Mouse (Mus musculus) heart, adult 2 months (tissue): ENCODE data around the gene Net1.

Source experiments
- CTCF ChIP-seq: fragments of 200-600 bp; IDR thresholded peaks from 2 replicates; pipeline ENCODE4 v1.8.1; 2022; ENCODE audit warnings: antibody characterized with exemption, mild to moderate bottlenecking, moderate library complexity
- EP300 ChIP-seq: fragments of 200-500 bp; IDR thresholded peaks from 2 replicates; pipeline ENCODE4 v1.6.1; 2011; ENCODE audit warnings: low read depth, low read length, control low read depth; ENCODE audit not compliant: insufficient read depth

DNA sequence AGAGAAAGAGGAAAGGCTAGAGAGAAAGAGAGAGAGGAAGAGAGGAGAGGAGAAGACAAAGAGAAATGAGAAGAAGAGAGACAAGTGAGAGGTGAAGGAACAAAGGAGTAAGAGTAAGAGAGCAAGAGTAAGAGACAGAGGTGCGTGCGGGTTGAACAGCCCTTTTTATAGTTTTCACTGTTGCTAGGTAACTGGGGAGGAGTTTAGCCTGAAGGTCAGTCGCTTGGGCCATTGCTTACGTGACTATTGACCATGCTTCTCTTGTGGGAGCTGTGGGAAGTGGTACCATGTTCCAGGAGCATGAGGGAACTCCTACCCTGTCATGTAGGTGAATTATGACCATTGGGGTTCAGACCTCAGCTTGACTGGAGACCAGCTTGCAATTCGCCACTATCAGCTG is 7.7 kb downstream of the Net1 start:
- no peak for TF ChIP-seq EP300
- TF ChIP-seq CTCF = no peak
